9 mouse cellular contexts compared by ENCODE assay signal in genomic region chr11:102864272-102864671, GRCm38 (mm10). TPM values are rescaled to one million over a fixed set of nuclear protein-coding genes. Genes with fewer than 3 reads are reported as not detected.
DNase-seq lines count a peak whose midpoint lies in the region; ATAC-seq lines count a peak whose summit lies in the region.
"Had no signal": no experiment of that assay in that cellular context is flagged by ENCODE, and none has a peak within 500 bp of the region (broad histone marks: within the 10 kb centered on the region; RNA-seq: fewer than 3 reads in every experiment).

No protein-coding gene starts in this region.

- 40% methylated on average over 4 of the region's 4 CpGs for WGBS in heart, embryonic 12.5 days

- H3K4me1 ChIP-seq in heart, embryonic 12.5 days (replicated peaks): 0 out of 2 replicates have a peak, but pooled peaks cover 3% of the 10 kb centered on the region
- H3K4me1 ChIP-seq: limb, embryonic 15.5 days had no signal

- ATAC-seq in heart, embryonic 12.5 days (ENCODE audit: insufficient number of reproducible peaks, low FRiP score): no peak
- ATAC-seq in erythroid progenitor cell, adult 5-6 weeks (replicated peaks; ENCODE audit: low FRiP score, poor library complexity, severe bottlenecking): peak; percentile 55; the same call in 1 of the 2 replicates

- DNase-seq in heart, adult 8-10 months (ENCODE audit: low spot score): peak; percentile 48
- peak; percentile 53 to 59 for DNase-seq in B cell, adult 2 months
- peak; percentile 49 for DNase-seq in adrenal gland, adult 2 months
- peak; percentile 87 to 88 for DNase-seq in kidney, postnatal 4 days
- peak; percentile 60 for DNase-seq in lung, postnatal 25 days (ENCODE audit: low spot score)
- peak; percentile 13 for DNase-seq in yolk sac, embryonic 10.5 days (ENCODE audit: low spot score)

- no peaks in the 10 kb centered on the region for H3K9me3 ChIP-seq in heart, embryonic 12.5 days (replicated peaks)
- H3K9me3 ChIP-seq: limb, embryonic 15.5 days had no signal

- H3K27ac ChIP-seq in heart, embryonic 12.5 days (ENCODE audit: poor library complexity, severe bottlenecking): no peak overlapping the region
- H3K27ac ChIP-seq: limb, embryonic 15.5 days had no signal

- H3K36me3 ChIP-seq in heart, embryonic 12.5 days: peaks cover 91% of the 10 kb centered on the region

- H3K4me2 ChIP-seq in heart, embryonic 12.5 days: no peak overlapping the region
- H3K4me2 ChIP-seq: limb, embryonic 15.5 days had no signal

- H3K27me3 ChIP-seq in heart, embryonic 12.5 days (replicated peaks): no peaks in the 10 kb centered on the region
- H3K27me3 ChIP-seq: limb, embryonic 15.5 days had no signal

- no peak overlapping the region for H3K4me3 ChIP-seq in heart, embryonic 12.5 days
- H3K4me3 ChIP-seq: limb, embryonic 15.5 days had no signal

- H3K9ac ChIP-seq in heart, embryonic 12.5 days: no peak overlapping the region
- H3K9ac ChIP-seq: limb, embryonic 15.5 days had no signal

RNA-seq across cellular contexts. Expression of gene Eftud2, which starts 16.5 kb away (rescaled TPM):
- total RNA-seq in heart, adult 8-10 months (2022): 10 to 100 TPM; 33.4 to 37.9 (median 35.2) TPM
- polyA plus RNA-seq in heart, embryonic 12.5 days (2016; fragmentation: Nextera tagmentation; extraction: Ambion mirVana): 145 and 146 TPM in 2 replicates
- total RNA-seq in adrenal gland, adult 2 months (2021): 10 to 100 TPM; 71.4 to 73.5 TPM
- 124 and 176 TPM in 2 replicates for polyA plus RNA-seq in adrenal gland, adult 2 months (2012; rRNA removed)
- total RNA-seq in erythroid progenitor cell, adult 5-6 weeks (2015; ENCODE audit: low replicate concordance): 93.7 and 136 TPM in 2 replicates
- total RNA-seq in erythroid progenitor cell, adult 5-6 weeks (2017; ENCODE audit: low replicate concordance): 89.9 and 133 TPM in 2 replicates

RNA-seq across cellular contexts. Expression of gene Ccdc103, which starts 16.7 kb away (rescaled TPM):
- under 1 TPM in 3 of 4 experiments, not detected in 1; 0.30 to 0.35 (median 0.34) TPM for total RNA-seq in heart, adult 8-10 months (2022)
- 0.42 and 0.71 TPM in 2 replicates for polyA plus RNA-seq in heart, embryonic 12.5 days (2016; fragmentation: Nextera tagmentation; extraction: Ambion mirVana)
- under 1 TPM; 0.32 to 0.97 TPM for total RNA-seq in adrenal gland, adult 2 months (2021)
- polyA plus RNA-seq in adrenal gland, adult 2 months (2012; rRNA removed): 0.46 and 0.81 TPM in 2 replicates
- total RNA-seq in erythroid progenitor cell, adult 5-6 weeks (2015; ENCODE audit: low replicate concordance): not detected in 2 replicates
- total RNA-seq in erythroid progenitor cell, adult 5-6 weeks (2017; ENCODE audit: low replicate concordance): 1.3 TPM in 1 of 2 replicates, not detected in the other

RNA-seq across cellular contexts. Expression of gene Fam187a, which starts 20.7 kb away (rescaled TPM):
- not detected for total RNA-seq in heart, adult 8-10 months (2022)
- polyA plus RNA-seq in heart, embryonic 12.5 days (2016; fragmentation: Nextera tagmentation; extraction: Ambion mirVana): not detected in 2 replicates
- not detected for total RNA-seq in adrenal gland, adult 2 months (2021)
- not detected in 2 replicates for polyA plus RNA-seq in adrenal gland, adult 2 months (2012; rRNA removed)
- total RNA-seq in erythroid progenitor cell, adult 5-6 weeks (2015; ENCODE audit: low replicate concordance): not detected in 2 replicates
- not detected in 2 replicates for total RNA-seq in erythroid progenitor cell, adult 5-6 weeks (2017; ENCODE audit: low replicate concordance)
- polyA plus RNA-seq: limb, embryonic 15.5 days had no signal

RNA-seq across cellular contexts. Expression of gene Higd1b, which starts 28.6 kb away (rescaled TPM):
- 10 to 100 TPM in 2 of 4 experiments, 1 to 10 TPM in 2; 6.3 to 15.9 (median 10.3) TPM for total RNA-seq in heart, adult 8-10 months (2022)
- polyA plus RNA-seq in heart, embryonic 12.5 days (2016; fragmentation: Nextera tagmentation; extraction: Ambion mirVana): not detected in 2 replicates
- 1 to 10 TPM in 1 of 2 experiments, under 1 TPM in 1; 0.66 to 2.9 TPM for total RNA-seq in adrenal gland, adult 2 months (2021)
- 2.0 and 2.8 TPM in 2 replicates for polyA plus RNA-seq in adrenal gland, adult 2 months (2012; rRNA removed)
- total RNA-seq in erythroid progenitor cell, adult 5-6 weeks (2015; ENCODE audit: low replicate concordance): not detected in 2 replicates
- not detected in 2 replicates for total RNA-seq in erythroid progenitor cell, adult 5-6 weeks (2017; ENCODE audit: low replicate concordance)

RNA-seq across cellular contexts. Expression of gene Gfap, which starts 36.4 kb away (rescaled TPM):
- under 1 TPM; 0.09 to 0.38 (median 0.27) TPM for total RNA-seq in heart, adult 8-10 months (2022)
- polyA plus RNA-seq in heart, embryonic 12.5 days (2016; fragmentation: Nextera tagmentation; extraction: Ambion mirVana): 0.12 and 0.17 TPM in 2 replicates
- total RNA-seq in adrenal gland, adult 2 months (2021): 1 to 10 TPM in 1 of 2 experiments, under 1 TPM in 1; 0.55 to 1.5 TPM
- polyA plus RNA-seq in adrenal gland, adult 2 months (2012; rRNA removed): 0.60 and 0.72 TPM in 2 replicates
- 31.0 and 38.9 TPM in 2 replicates for total RNA-seq in erythroid progenitor cell, adult 5-6 weeks (2015; ENCODE audit: low replicate concordance)
- total RNA-seq in erythroid progenitor cell, adult 5-6 weeks (2017; ENCODE audit: low replicate concordance): 56.2 and 59.8 TPM in 2 replicates

Comparison
In these comparisons a context has a peak if more than half of its experiments do, and no peak if none do; other contexts are left out.
1. DNase-seq: peak in every context shown above with its lines; median percentile 88 in kidney, postnatal 4 days; 60 in lung, postnatal 25 days; 56 in B cell, adult 2 months; 49 in adrenal gland, adult 2 months; 48 in heart, adult 8-10 months; 13 in yolk sac, embryonic 10.5 days.